Mouse (Mus musculus) C2C12 (cell line): ENCODE results near the gene Rtp4. TPM values are rescaled to one million over a fixed set of nuclear protein-coding genes. Genes with fewer than 3 reads are reported as not detected.

Experiments
- H3K27me3 ChIP-seq: one replicate; pipeline ENCODE4 v1.6.1; 2011; ENCODE audit not compliant: control insufficient read depth, insufficient read depth, insufficient read length
- H3K36me3 ChIP-seq: one replicate; pipeline ENCODE4 v1.6.1; 2011; ENCODE audit not compliant: control insufficient read depth, insufficient read depth
- H3K4me3 ChIP-seq: one replicate; pipeline ENCODE4 v1.5.1; 2011; ENCODE audit warnings: mild to moderate bottlenecking, control low read depth; ENCODE audit not compliant: poor library complexity, insufficient read depth, severe bottlenecking
- H3K79me2 ChIP-seq: one replicate; pipeline ENCODE4 v1.6.1; 2011; ENCODE audit not compliant: control insufficient read depth, insufficient read depth
- H3K79me3 ChIP-seq: one replicate; pipeline ENCODE4 v1.6.1; 2011; ENCODE audit warnings: low read depth, control low read depth
- H3ac ChIP-seq: one replicate; pipeline ENCODE3; 2011; ENCODE audit warnings: low read depth; ENCODE audit not compliant: control insufficient read depth, insufficient read length
- CEBPB ChIP-seq: IDR thresholded peaks from one replicate; pipeline ENCODE4 v1.6.1; 2011; ENCODE audit warnings: low read depth, mild to moderate bottlenecking, control low read depth, moderate library complexity
- CTCF ChIP-seq: IDR thresholded peaks from one replicate; pipeline ENCODE4 v1.5.1; 2011; ENCODE audit not compliant: control insufficient read depth, insufficient read depth, insufficient read length
- FOSL1 ChIP-seq: IDR thresholded peaks from one replicate; pipeline ENCODE4 v1.8.0; 2011; ENCODE audit warnings: mild to moderate bottlenecking, low read length; ENCODE audit not compliant: poor library complexity, insufficient read depth, severe bottlenecking
- MAX ChIP-seq: IDR thresholded peaks from one replicate; pipeline ENCODE4 v1.6.1; 2011; ENCODE audit warnings: mild to moderate bottlenecking, control low read depth
- MYOD1 ChIP-seq: IDR thresholded peaks from one replicate; pipeline ENCODE4 v1.6.1; 2011; ENCODE audit warnings: low read depth; ENCODE audit not compliant: control insufficient read depth, insufficient read length
- MYOG ChIP-seq: IDR thresholded peaks from one replicate; pipeline ENCODE4 v1.6.1; 2011; ENCODE audit not compliant: control insufficient read depth, insufficient read length; ENCODE audit errors: extremely low read depth
- USF1 ChIP-seq: IDR thresholded peaks from one replicate; pipeline ENCODE4 v1.6.1; 2011; ENCODE audit warnings: low read depth, mild to moderate bottlenecking, control low read depth, moderate library complexity
- polyA plus RNA-seq: library from polyadenylated mRNA; unstranded; fragments of >200 nt; fragmentation: generic; extraction: Trizol; gene quantifications from one replicate; pipeline ENCODE4 v1.2.1, GENCODE M21; 2012; ENCODE audit warnings: missing spikeins

The Rtp4 gene
- polyA plus RNA-seq, 1 experiment: 0.69 TPM

DNA sequence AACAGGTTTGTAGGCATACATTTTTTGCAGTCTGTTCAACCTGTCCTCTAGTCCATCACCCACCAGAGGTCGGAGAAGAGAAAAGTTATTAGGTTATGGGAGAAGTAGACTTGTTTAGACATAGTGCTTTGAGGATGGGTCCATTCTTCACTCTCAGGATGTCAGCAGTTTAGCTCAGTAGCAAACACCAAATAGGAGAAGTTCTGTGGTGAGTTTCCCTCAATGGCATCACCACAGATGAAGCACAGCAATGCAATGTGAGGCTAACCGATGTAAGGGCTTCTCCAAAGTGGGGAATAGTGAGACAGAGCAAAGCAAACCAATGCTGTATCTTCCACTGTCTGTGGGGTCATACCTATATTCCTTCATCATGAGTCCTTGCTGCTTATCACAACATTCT is 37.6 kb downstream of the Rtp4 start:
- H3K36me3 ChIP-seq: no peaks in the 10 kb centered on the region
- TF ChIP-seq FOSL1 (no peak), MYOD1 (no peak), CTCF (no peak), CEBPB (no peak), MYOG (no peak), MAX (no peak), USF1 (no peak)
- H3ac ChIP-seq: no peak overlapping the region
- H3K4me3 ChIP-seq: no peak overlapping the region
- no peaks in the 10 kb centered on the region for H3K79me3 ChIP-seq
- no peaks in the 10 kb centered on the region for H3K27me3 ChIP-seq
- no peaks in the 10 kb centered on the region for H3K79me2 ChIP-seq

DNA sequence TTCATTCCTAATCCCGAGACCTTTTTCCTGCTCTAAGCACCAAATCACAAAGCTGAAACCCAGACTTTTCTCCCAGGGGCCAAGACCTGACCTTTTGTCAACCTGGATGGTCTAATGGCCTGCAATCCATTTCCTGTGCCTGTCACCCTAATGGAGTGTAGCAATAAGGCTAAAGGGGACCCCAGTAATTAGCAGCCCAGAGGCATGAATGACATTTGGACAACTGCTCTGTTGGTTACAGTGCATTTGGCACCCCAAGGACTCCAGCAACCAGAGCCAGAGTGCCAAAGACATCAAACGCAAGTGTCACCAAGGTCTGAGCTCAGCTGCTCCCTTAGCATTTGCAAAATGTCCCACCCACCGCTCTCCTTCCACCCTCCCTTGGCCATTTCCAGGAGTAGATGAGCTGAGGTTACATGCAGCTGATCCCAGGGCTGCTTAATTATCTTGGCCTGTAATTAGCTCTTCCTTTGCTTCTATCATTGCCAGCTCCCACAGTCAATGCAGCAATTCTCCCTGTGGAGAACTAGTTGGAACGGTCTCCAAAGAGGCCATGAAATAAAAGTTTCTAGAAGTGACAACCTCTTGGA is 48.4 kb downstream of the Rtp4 start:
- H3K79me2 ChIP-seq: no peaks in the 10 kb centered on the region
- H3K36me3 ChIP-seq: no peaks in the 10 kb centered on the region
- H3K27me3 ChIP-seq: no peaks in the 10 kb centered on the region
- no peak overlapping the region for H3K4me3 ChIP-seq
- no peak for TF ChIP-seq MYOD1
- no peak for TF ChIP-seq CEBPB
- no peak for TF ChIP-seq MAX
- TF ChIP-seq USF1: no peak
- TF ChIP-seq FOSL1: no peak
- TF ChIP-seq CTCF: no peak
- no peak for TF ChIP-seq MYOG
- H3K79me3 ChIP-seq: no peaks in the 10 kb centered on the region
- H3ac ChIP-seq: no peak overlapping the region

DNA sequence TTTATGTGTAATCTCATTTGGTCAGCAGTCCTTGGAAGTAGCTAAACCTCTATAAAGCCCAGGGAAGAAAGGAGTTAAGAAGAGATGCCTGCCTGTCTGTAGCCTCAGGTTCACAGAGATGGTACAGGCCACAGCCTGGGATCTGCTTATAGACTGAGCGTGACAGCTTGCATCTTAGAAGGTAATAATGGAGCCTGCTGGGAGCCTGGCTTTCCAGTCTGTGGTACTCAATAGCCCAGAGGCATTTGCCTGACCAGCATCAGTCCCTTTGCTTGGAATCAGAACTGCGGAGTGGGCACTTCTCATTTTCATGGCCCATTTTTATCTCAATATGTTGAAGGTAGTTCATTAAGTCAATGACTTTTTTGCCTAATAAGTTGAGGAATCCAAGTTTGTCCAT is 54.5 kb downstream of the Rtp4 start:
- TF ChIP-seq CEBPB (no peak), USF1 (no peak)
- Histone ChIP-seq H3K79me2 (no peaks in the 10 kb centered on the region), H3K79me3 (no peaks in the 10 kb centered on the region), H3K4me3 (no peak overlapping the region), H3ac (no peak overlapping the region), H3K36me3 (no peaks in the 10 kb centered on the region), H3K27me3 (no peaks in the 10 kb centered on the region)

DNA sequence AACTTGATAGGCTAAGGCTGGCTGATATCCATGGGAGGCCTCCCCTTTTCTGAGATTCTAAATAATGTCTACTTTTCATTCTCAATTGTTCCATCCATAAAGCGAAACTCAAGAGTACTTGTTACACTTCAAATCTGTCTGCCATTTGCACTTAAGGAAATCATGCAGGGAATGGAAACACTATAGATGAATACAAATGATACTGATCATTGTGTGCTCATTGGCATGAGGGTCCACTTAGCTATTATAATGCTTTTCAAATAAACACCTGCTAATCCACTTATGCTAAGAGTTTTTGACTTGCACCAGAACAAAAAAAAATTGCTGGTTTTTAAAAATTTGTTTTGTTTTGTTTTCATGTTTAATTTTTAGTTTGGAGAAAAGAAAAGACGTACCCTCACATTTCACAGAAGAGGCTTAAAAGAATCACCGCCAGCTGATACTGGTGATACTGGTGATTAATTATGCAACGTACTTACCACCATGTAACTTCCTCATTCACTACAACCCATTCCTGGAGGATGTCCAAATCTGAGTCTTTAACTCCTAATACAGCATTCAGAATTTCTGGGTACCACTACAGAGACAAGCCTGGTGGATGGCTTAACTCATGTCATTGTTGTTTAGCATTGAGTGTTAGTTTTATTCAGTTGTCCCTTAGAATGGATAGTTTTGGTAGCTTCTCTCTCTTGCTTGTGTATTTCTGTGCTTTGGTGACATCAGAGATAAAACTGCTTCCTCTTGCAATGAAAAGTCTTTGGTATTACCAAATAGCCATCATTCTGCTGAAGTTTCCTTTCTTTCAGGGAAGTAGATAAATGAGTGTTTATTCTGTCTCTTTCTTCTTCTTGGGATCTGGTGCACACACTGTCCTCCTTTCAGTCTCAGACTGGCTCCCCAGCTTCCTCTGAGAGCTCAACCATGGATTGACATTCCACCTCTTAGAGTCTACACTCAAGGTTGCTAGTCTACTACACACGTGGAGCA is 71.3 kb downstream of the Rtp4 start:
- TF ChIP-seq MYOG: no peak
- TF ChIP-seq CTCF: no peak
- TF ChIP-seq MAX: no peak
- no peak for TF ChIP-seq MYOD1
- no peak for TF ChIP-seq FOSL1
- TF ChIP-seq CEBPB: no peak
- no peaks in the 10 kb centered on the region for H3K27me3 ChIP-seq

DNA sequence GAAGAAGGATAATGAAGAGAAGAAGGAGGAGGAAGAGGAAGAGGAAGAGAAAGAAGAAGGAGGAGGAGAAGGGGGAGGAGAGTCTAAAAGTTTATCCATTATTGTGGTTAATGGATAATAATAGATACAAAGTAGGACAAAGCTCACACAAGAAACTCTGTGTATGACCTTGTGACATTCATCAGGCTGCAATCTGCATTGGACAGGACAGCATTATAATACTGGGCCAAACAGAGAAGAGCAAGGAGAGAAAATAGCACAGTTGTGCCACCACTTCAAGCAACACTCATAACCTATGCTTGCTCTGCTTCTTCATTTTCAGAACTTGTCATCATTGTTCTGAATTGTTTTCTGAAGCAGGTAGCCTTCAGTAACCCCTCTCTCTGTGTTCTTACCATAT is 72.4 kb downstream of the Rtp4 start:
- Histone ChIP-seq H3K79me2 (no peaks in the 10 kb centered on the region), H3K27me3 (no peaks in the 10 kb centered on the region), H3K36me3 (no peaks in the 10 kb centered on the region), H3ac (no peak overlapping the region), H3K4me3 (no peak overlapping the region), H3K79me3 (no peaks in the 10 kb centered on the region)
- TF ChIP-seq MYOD1: no peak
- no peak for TF ChIP-seq MAX
- no peak for TF ChIP-seq CTCF
- no peak for TF ChIP-seq USF1
- TF ChIP-seq CEBPB: no peak
- TF ChIP-seq MYOG: no peak
- no peak for TF ChIP-seq FOSL1

More for the DNA sequence above, 71.3 kb downstream of the Rtp4 start:
- no peaks in the 10 kb centered on the region for H3K79me3 ChIP-seq
- H3K36me3 ChIP-seq: no peaks in the 10 kb centered on the region
- no peaks in the 10 kb centered on the region for H3K79me2 ChIP-seq
- no peak overlapping the region for H3K4me3 ChIP-seq
- H3ac ChIP-seq: no peak overlapping the region

DNA sequence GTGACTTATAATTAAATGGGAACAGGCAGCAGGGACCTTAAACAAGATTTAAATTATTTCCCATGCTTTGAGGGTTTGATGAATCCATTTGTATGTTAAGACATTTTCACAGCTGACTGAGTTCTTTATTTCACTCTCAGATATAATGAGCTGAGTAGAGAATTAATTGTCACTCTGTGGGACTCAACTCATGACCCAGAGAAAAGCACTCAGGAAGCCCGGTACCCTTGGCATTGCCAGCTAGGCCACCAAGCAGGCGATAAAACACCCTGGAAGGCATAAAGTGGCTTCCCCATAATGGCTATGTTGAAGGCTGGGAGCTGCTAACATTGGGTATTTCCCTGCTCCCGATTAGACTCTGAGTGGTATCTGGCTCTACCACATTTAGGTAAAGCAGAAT is 76.6 kb downstream of the Rtp4 start:
- H3K27me3 ChIP-seq: no peaks in the 10 kb centered on the region
- no peaks in the 10 kb centered on the region for H3K36me3 ChIP-seq
- no peak overlapping the region for H3ac ChIP-seq
- TF ChIP-seq FOSL1 (no peak), MYOG (no peak), MAX (no peak), MYOD1 (no peak), CTCF (no peak), CEBPB (no peak), USF1 (no peak)
- no peaks in the 10 kb centered on the region for H3K79me2 ChIP-seq
- H3K79me3 ChIP-seq: no peaks in the 10 kb centered on the region
- no peak overlapping the region for H3K4me3 ChIP-seq
